Mouse (Mus musculus) ES-E14 (cell line): ENCODE results near the gene Gm13691. TPM values are rescaled to one million over a fixed set of nuclear protein-coding genes. Genes with fewer than 3 reads are reported as not detected.
"Not testable (repeated sequence)": the region's sequence is repeated elsewhere in the genome, so short reads cannot be mapped to it uniquely, and the experiment has no call there.

ENCODE experiments used
- DNase-seq: peaks from one replicate; pipeline ENCODE4 v3.0.0-alpha.2; 2013; ENCODE audit warnings: low read depth, low spot score
- H3K27ac ChIP-seq: 2 replicates; pipeline ENCODE4 v1.5.1; 2012; ENCODE audit warnings: low read depth, mild to moderate bottlenecking, low read length, moderate library complexity, mixed read lengths; ENCODE audit not compliant: poor library complexity, insufficient read depth, severe bottlenecking
- H3K36me3 ChIP-seq: 2 replicates; pipeline ENCODE4 v1.6.1; 2012; ENCODE audit warnings: mild to moderate bottlenecking, low read length, moderate library complexity, mixed read lengths; ENCODE audit not compliant: control insufficient read depth, poor library complexity, insufficient read depth, severe bottlenecking
- H3K4me1 ChIP-seq, 2 experiments: fragments of 150-350 bp in 1 of 2; sonication (generic) in 1 of 2; 2 replicates each; pipeline ENCODE4 v1.6.1; 2012; ENCODE audit warnings: low read length in 2 of 2, mild to moderate bottlenecking in 1 of 2, mixed read lengths in 1 of 2; ENCODE audit not compliant: control insufficient read depth in 2 of 2, insufficient read depth in 2 of 2, poor library complexity in 1 of 2
- H3K4me3 ChIP-seq, 2 experiments: fragments of 150-350 bp in 1 of 2; sonication (generic) in 1 of 2; 2 replicates each; pipeline ENCODE4 v1.5.1; 2012; ENCODE audit warnings: low read length in 2 of 2, low read depth in 1 of 2, mild to moderate bottlenecking in 1 of 2, mixed read lengths in 1 of 2; ENCODE audit not compliant: insufficient read depth in 1 of 2, poor library complexity in 1 of 2, severe bottlenecking in 1 of 2
- H3K9ac ChIP-seq: 2 replicates; pipeline ENCODE4 v1.6.1; 2012; ENCODE audit warnings: low read depth, mild to moderate bottlenecking, low read length, mixed read lengths; ENCODE audit not compliant: poor library complexity, insufficient read depth, severe bottlenecking
- H3K9me3 ChIP-seq: fragments of 150-350 bp; sonication (generic); 2 replicates; pipeline ENCODE4 v1.6.1; 2012; ENCODE audit warnings: low read depth, mild to moderate bottlenecking, low read length; ENCODE audit not compliant: control insufficient read depth, insufficient read depth
- CHD2 ChIP-seq: IDR thresholded peaks from 2 replicates; pipeline ENCODE4 v1.6.1; 2014; ENCODE audit warnings: mild to moderate bottlenecking, low read depth, low read length, inconsistent platforms
- HCFC1 ChIP-seq: IDR thresholded peaks from 2 replicates; pipeline ENCODE4 v1.6.1; 2012; ENCODE audit warnings: low read length, inconsistent platforms, borderline replicate concordance; ENCODE audit not compliant: insufficient read depth
- MAFK ChIP-seq: IDR thresholded peaks from 2 replicates; pipeline ENCODE4 v1.6.1; 2014; ENCODE audit warnings: mild to moderate bottlenecking, low read depth, low read length, inconsistent platforms; ENCODE audit not compliant: insufficient read depth
- ZC3H11A ChIP-seq: IDR thresholded peaks from 2 replicates; pipeline ENCODE4 v1.6.1; 2012; ENCODE audit warnings: low read depth, mild to moderate bottlenecking, inconsistent platforms, low read length, borderline replicate concordance
- ZNF384 ChIP-seq: IDR thresholded peaks from 2 replicates; pipeline ENCODE4 v1.6.1; 2012; ENCODE audit warnings: low read depth, low read length, inconsistent platforms
- in situ Hi-C, 2 experiments: fragments of 600-800 bp; cut with MboI; formaldehyde crosslinking; loops; one replicate each; pipeline ENCODE4 v1.15.1; 2025; ENCODE audit warnings: low sequenced_read_pairs in 2 of 2, inconsistent platforms in 1 of 2; ENCODE audit not compliant: unreplicated experiment in 2 of 2
- total RNA-seq: library from RNA; depleted of rRNA; stranded (reverse); fragments of 300-350 nt; gene quantifications from 2 replicates; pipeline ENCODE4 v1.2.3, GENCODE M21; 2012; rRNA removed

The Gm13691 gene
- 3.7 and 5.8 TPM in 2 replicates for total RNA-seq

- DNase-seq, H3K9me3 ChIP-seq, in situ Hi-C loops: not testable (repeated sequence)
Measured at GRCm38 (mm10) chr2:83990253-83990652, at the start of gene Gm13691. Gene Gm13691, plus strand, starts transcription at chr2:83990553.

DNA sequence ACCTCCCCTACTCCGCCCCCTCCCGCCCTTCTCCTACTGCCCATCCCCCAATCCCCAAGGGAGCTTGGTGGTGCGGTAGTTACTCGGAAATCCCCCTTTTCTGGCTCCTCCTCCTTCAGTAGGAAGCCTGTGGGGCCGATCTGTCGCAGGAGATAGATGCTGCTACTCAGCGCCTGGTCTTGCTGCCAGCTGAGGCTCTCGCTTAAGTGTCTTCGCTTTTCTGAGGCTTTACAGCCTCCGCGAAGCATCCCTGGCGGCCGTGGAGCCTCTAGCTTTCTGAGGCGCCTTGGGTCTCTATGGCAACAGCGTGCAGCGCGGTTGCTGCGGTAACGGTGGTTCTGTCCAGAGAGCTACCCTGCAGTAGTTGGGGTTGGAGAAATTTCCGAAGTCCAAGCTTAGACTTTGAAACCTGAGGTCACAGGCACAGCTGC is 49.4 kb upstream of the Gm13691 start, which contains the start of gene Zswim2:
TSS of gene Zswim2 (minus strand) at position 298 of the 431 bp plus-strand sequence.
- in situ Hi-C loops = no loop called here
- TF ChIP-seq ZNF384 = no peak
- TF ChIP-seq ZC3H11A = no peak
- no peak for TF ChIP-seq MAFK
- no peak for TF ChIP-seq CHD2
- TF ChIP-seq HCFC1 = no peak
- no peaks in the 10 kb centered on the region for H3K9me3 ChIP-seq
- no peaks in the 10 kb centered on the region for H3K4me1 ChIP-seq
- H3K36me3 ChIP-seq = no peaks in the 10 kb centered on the region
- H3K4me3 ChIP-seq = no peak within 1 kb of the TSS; a peak in 2 of 4 replicates
- peak; percentile 54 for DNase-seq
- no peak within 1 kb of the TSS for H3K9ac ChIP-seq
- H3K27ac ChIP-seq = no peak within 1 kb of the TSS

More at GRCm38 (mm10) chr2:83990253-83990652, at the start of gene Gm13691:
- not testable (repeated sequence) for H3K4me1 ChIP-seq, H3K4me3 ChIP-seq, H3K27ac ChIP-seq, H3K9ac ChIP-seq, H3K36me3 ChIP-seq

DNA sequence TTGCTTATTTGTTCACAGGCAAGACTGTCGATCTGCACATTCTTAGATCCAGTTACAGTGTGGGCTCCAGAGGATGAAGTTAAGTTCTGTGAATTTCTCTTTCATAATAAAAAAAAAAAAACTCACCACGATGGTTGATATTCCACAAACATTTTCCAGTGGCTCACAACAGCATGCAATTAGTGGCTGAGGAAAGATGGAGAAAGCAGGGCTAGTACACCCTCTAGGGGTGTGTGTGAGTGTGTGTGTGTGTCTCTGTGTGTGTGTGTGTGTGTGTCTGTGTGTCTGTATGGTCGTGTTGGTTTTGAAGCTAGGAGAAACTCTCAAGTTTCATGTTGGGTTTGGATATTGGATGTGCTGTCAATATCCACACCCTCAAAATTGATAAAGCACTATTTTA is 49.0 kb upstream of the Gm13691 start:
- TF ChIP-seq CHD2 (no peak), ZC3H11A (no peak), ZNF384 (no peak), MAFK (no peak), HCFC1 (no peak)
- Histone ChIP-seq H3K27ac (no peak overlapping the region), H3K4me3 (no peak overlapping the region), H3K9ac (no peak overlapping the region), H3K9me3 (no peaks in the 10 kb centered on the region), H3K4me1 (no peaks in the 10 kb centered on the region), H3K36me3 (no peaks in the 10 kb centered on the region)
- in situ Hi-C loops = no loop called here
- no peak for DNase-seq

GRCm38 (mm10) chr2:83941792-83942191 is 48.6 kb upstream of the Gm13691 start:
- H3K27ac ChIP-seq = no peak overlapping the region
- TF ChIP-seq ZNF384 = no peak
- H3K9ac ChIP-seq = no peak overlapping the region
- no peaks in the 10 kb centered on the region for H3K9me3 ChIP-seq
- no peaks in the 10 kb centered on the region for H3K4me1 ChIP-seq
- no peak overlapping the region for H3K4me3 ChIP-seq
- in situ Hi-C loops = no loop called here
- DNase-seq = no peak
- H3K36me3 ChIP-seq = no peaks in the 10 kb centered on the region

DNA sequence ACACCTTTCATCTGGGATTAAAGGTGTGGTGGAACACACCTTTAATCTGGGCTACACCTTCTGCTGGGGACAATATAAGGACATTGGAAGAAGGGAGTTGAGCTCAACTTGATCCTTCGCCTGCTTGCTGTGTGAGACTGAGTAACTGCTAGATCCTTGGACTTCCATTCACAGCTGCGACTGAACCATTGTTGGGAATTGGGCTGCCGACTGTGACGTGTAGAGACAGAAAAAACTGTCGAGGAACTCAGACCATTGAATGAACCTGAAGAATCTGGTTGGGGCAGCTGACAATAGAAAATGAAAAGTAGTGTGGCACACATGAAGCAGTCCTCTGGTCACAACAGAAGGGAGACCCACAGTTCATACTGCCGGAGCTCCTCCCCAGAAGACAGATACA is 35.0 kb upstream of the Gm13691 start, which contains the start of gene Gm13698:
TSS of gene Gm13698 (plus strand) at position 301 of the 400 bp plus-strand sequence.
- DNase-seq, H3K9ac ChIP-seq, H3K4me1 ChIP-seq, in situ Hi-C loops, H3K9me3 ChIP-seq, H3K36me3 ChIP-seq, H3K4me3 ChIP-seq, H3K27ac ChIP-seq: not testable (repeated sequence)

- not testable (repeated sequence) for H3K4me3 ChIP-seq, H3K4me1 ChIP-seq
Measured at GRCm38 (mm10) chr2:83961203-83961602, 29.1 kb upstream of the Gm13691 start, which contains the start of gene Gm13693. Gene Gm13693, plus strand, starts transcription at chr2:83961503.

GRCm38 (mm10) chr2:83967013-83967412 is 23.3 kb upstream of the Gm13691 start, which contains the start of gene Gm13695:
Gene Gm13695, plus strand, starts transcription at chr2:83967313.
- H3K4me1 ChIP-seq, in situ Hi-C loops, H3K27ac ChIP-seq, DNase-seq, H3K36me3 ChIP-seq, H3K9me3 ChIP-seq, H3K4me3 ChIP-seq, H3K9ac ChIP-seq: not testable (repeated sequence)

More at GRCm38 (mm10) chr2:83961203-83961602, 29.1 kb upstream of the Gm13691 start, which contains the start of gene Gm13693:
- H3K27ac ChIP-seq, DNase-seq, H3K36me3 ChIP-seq, H3K9me3 ChIP-seq, H3K9ac ChIP-seq, in situ Hi-C loops: not testable (repeated sequence)
